Mouse (Mus musculus) testis, adult 2 months (tissue): ENCODE measurements around the gene Apba1.

Experiments used
- CTCF ChIP-seq: fragments of 200-500 bp; IDR thresholded peaks from 2 replicates; pipeline ENCODE4 v1.5.1; 2012; ENCODE audit warnings: low read depth, mild to moderate bottlenecking, inconsistent platforms, low read length, moderate library complexity; ENCODE audit not compliant: control insufficient read depth, insufficient read depth, insufficient replicate concordance
- POLR2A ChIP-seq: fragments of 200-500 bp; IDR thresholded peaks from 2 replicates; pipeline ENCODE4 v1.6.1; 2012; ENCODE audit warnings: low read depth, mild to moderate bottlenecking, inconsistent platforms, low read length, moderate library complexity; ENCODE audit not compliant: control insufficient read depth

- TF ChIP-seq CTCF (no peak), POLR2A (no peak)
Observed at GRCm38 (mm10) chr19:23775356-23775755, 16.7 kb downstream of the Apba1 start.
